Mouse (Mus musculus) lung, embryonic 16.5 days (tissue): ENCODE measurements at regions not wholly inside any gene's neighbourhood (a gene's known extent, or its start where the extent isn't known, plus 50 kb on each side); places are given as distances from the start of the nearest gene placed in this dataset.

ENCODE experiments used
- ATAC-seq: fragments of 200-750 bp; cut with Nextera tagmentation; 2 replicates; pipeline ENCODE4 v1.8.0; 2017; ENCODE audit warnings: low read depth, mild to moderate bottlenecking, moderate library complexity
- H3K27ac ChIP-seq: fragments of 300-500 bp; sonication (generic); 2 replicates; pipeline ENCODE4 v1.5.1; 2014; ENCODE audit warnings: mild to moderate bottlenecking, control low read depth, low read length
- H3K27me3 ChIP-seq: fragments of 300-500 bp; sonication (generic); 2 replicates; pipeline ENCODE4 v1.6.1; 2014; ENCODE audit warnings: low read depth, low read length, mixed read lengths; ENCODE audit not compliant: control insufficient read depth, insufficient read depth
- H3K36me3 ChIP-seq: fragments of 300-500 bp; sonication (generic); 2 replicates; pipeline ENCODE4 v1.6.1; 2014; ENCODE audit warnings: low read length; ENCODE audit not compliant: control insufficient read depth, insufficient read depth
- H3K4me1 ChIP-seq: fragments of 300-500 bp; sonication (generic); replicated peaks from 2 replicates; pipeline ENCODE4 v1.6.1; 2014; ENCODE audit warnings: low read length, mixed read lengths; ENCODE audit not compliant: control insufficient read depth, insufficient read depth
- H3K4me2 ChIP-seq: fragments of 300-500 bp; sonication (generic); 2 replicates; pipeline ENCODE4 v1.6.1; 2014; ENCODE audit warnings: low read depth, low read length, control low read depth
- H3K4me3 ChIP-seq: fragments of 300-500 bp; sonication (generic); 2 replicates; pipeline ENCODE4 v1.5.1; 2014; ENCODE audit warnings: mild to moderate bottlenecking, low read length, control low read depth
- H3K9ac ChIP-seq: fragments of 300-500 bp; sonication (generic); 2 replicates; pipeline ENCODE4 v1.6.1; 2014; ENCODE audit warnings: low read length, control low read depth
- H3K9me3 ChIP-seq: fragments of 300-500 bp; sonication (generic); 2 replicates; pipeline ENCODE4 v1.6.1; 2016; ENCODE audit warnings: low read length; ENCODE audit not compliant: control insufficient read depth
- WGBS: fragments of 180-500 bp; shearing (Covaris S2); extraction: QIAGEN DNeasy Blood & Tissue Kit; methylation state at CpG from one replicate; pipeline ENCODE4 v1.1.7; 2014; 5-methylcytosine and 5-hydroxymethylcytosine counted together

- WGBS: 70% methylated on average over 4 of the region's 4 CpGs
- H3K9me3 ChIP-seq: no peaks in the 10 kb centered on the region
Observed at GRCm38 (mm10) chr14:18416319-18416718, 84.7 kb upstream of the Ube2e1 start.

DNA sequence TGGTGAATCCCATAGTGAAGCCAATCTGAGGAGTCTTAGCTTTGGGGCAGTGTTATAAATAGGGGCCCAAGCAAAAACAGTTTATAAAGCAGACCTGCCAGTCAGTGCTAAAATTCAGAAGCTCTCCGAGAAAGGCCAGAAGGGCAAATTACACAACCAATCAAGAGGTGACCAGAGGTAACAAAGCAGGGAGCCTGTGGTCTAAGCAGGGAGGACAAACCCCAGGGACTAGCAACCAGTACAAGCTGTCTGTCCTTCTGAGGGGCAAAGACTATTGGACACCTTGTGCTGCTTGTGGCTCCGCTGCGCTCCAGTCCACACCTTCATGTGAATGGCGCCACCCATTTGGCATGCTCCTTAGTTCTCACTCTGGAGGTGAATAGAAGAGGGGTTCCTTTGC lies 67.3 kb upstream of the Ube2e1 start:
- Histone ChIP-seq H3K9ac (no peak overlapping the region), H3K36me3 (no peaks in the 10 kb centered on the region), H3K4me2 (no peak overlapping the region), H3K27ac (no peak overlapping the region), H3K4me3 (no peak overlapping the region), H3K9me3 (no peaks in the 10 kb centered on the region), H3K4me1 (no peaks in the 10 kb centered on the region), H3K27me3 (no peaks in the 10 kb centered on the region)
- no peak for ATAC-seq
- whole genome bisulfite sequencing: 91% methylated on average over 4 of the region's 4 CpGs

More at GRCm38 (mm10) chr14:18416319-18416718, 84.7 kb upstream of the Ube2e1 start:
- ATAC-seq: no peak
- no peaks in the 10 kb centered on the region for H3K4me1 ChIP-seq
- no peaks in the 10 kb centered on the region for H3K36me3 ChIP-seq
- no peak overlapping the region for H3K27ac ChIP-seq
- H3K9ac ChIP-seq: no peak overlapping the region
- H3K27me3 ChIP-seq: no peaks in the 10 kb centered on the region
- no peak overlapping the region for H3K4me2 ChIP-seq
- no peak overlapping the region for H3K4me3 ChIP-seq

DNA sequence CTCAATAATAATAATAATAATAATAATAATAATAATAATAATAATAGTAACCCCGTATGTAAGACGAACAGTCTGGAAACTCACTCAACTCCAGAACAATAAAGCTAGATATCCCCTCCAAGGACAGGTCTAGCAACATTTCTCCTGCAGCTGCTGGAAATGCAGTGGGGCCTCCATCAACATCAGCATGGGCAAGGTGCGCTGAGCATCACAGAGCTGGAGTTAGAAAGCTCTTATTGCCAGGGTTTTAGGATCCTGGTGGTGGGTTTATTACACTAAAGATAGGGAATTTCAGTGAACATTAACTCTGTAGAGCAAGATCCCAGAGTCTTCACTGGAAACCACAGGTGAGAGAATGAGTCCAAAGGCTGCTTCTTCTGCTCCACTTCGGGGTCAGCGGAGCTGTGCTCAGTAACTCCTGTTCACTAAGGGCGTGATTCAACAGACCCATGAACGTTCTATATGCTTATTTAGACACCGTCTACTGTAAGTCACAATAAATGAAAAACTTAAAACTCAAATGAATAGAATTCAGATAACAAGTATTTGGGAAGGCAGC lies 64.6 kb upstream of the Ube2e1 start:
- 86% methylated on average over 8 of the region's 8 CpGs for WGBS
- Histone ChIP-seq H3K9ac (no peak overlapping the region), H3K36me3 (no peaks in the 10 kb centered on the region), H3K27me3 (no peaks in the 10 kb centered on the region), H3K4me2 (no peak overlapping the region), H3K9me3 (no peaks in the 10 kb centered on the region), H3K4me1 (no peaks in the 10 kb centered on the region), H3K27ac (no peak overlapping the region), H3K4me3 (no peak overlapping the region)
- no peak for ATAC-seq

GRCm38 (mm10) chr14:18394071-18394745 lies 62.5 kb upstream of the Ube2e1 start:
- no peaks in the 10 kb centered on the region for H3K36me3 ChIP-seq
- H3K9me3 ChIP-seq: no peaks in the 10 kb centered on the region
- H3K4me3 ChIP-seq: no peak overlapping the region
- ATAC-seq: no peak
- no peak overlapping the region for H3K27ac ChIP-seq
- no peak overlapping the region for H3K9ac ChIP-seq
- WGBS: 79% methylated on average over 3 of the region's 3 CpGs
- H3K4me2 ChIP-seq: no peak overlapping the region
- no peaks in the 10 kb centered on the region for H3K27me3 ChIP-seq
- no peaks in the 10 kb centered on the region for H3K4me1 ChIP-seq

GRCm38 (mm10) chr14:18391824-18392486 lies 60.3 kb upstream of the Ube2e1 start:
- Histone ChIP-seq H3K36me3 (no peaks in the 10 kb centered on the region), H3K27ac (no peak overlapping the region), H3K4me2 (no peak overlapping the region), H3K9me3 (no peaks in the 10 kb centered on the region), H3K4me1 (no peaks in the 10 kb centered on the region), H3K9ac (no peak overlapping the region), H3K27me3 (no peaks in the 10 kb centered on the region), H3K4me3 (no peak overlapping the region)
- WGBS: 61% methylated on average over 3 of the region's 3 CpGs
- ATAC-seq: no peak

- Histone ChIP-seq H3K4me1 (no peaks in the 10 kb centered on the region), H3K4me2 (no peak overlapping the region)
Observed at GRCm38 (mm10) chr14:18389390-18389789, 57.7 kb upstream of the Ube2e1 start.

GRCm38 (mm10) chr14:18385953-18386668 lies 54.5 kb upstream of the Ube2e1 start:
- Histone ChIP-seq H3K4me1 (no peaks in the 10 kb centered on the region), H3K36me3 (no peaks in the 10 kb centered on the region), H3K27ac (no peak overlapping the region), H3K4me3 (no peak overlapping the region), H3K4me2 (no peak overlapping the region), H3K9ac (no peak overlapping the region), H3K9me3 (no peaks in the 10 kb centered on the region), H3K27me3 (no peaks in the 10 kb centered on the region)
- 61% methylated on average over 6 of the region's 6 CpGs for WGBS
- no peak for ATAC-seq

More at GRCm38 (mm10) chr14:18389390-18389789, 57.7 kb upstream of the Ube2e1 start:
- no peak for ATAC-seq
- Histone ChIP-seq H3K27ac (no peak overlapping the region), H3K4me3 (no peak overlapping the region), H3K9ac (no peak overlapping the region), H3K27me3 (no peaks in the 10 kb centered on the region), H3K36me3 (no peaks in the 10 kb centered on the region), H3K9me3 (no peaks in the 10 kb centered on the region)
- WGBS: 79% methylated on average over 6 of the region's 6 CpGs
